Mouse (Mus musculus) myocyte (in vitro differentiated cells): ENCODE measurements around the gene Pcgf5. TPM values are rescaled to one million over a fixed set of nuclear protein-coding genes. Genes with fewer than 3 reads are reported as not detected.

ENCODE experiments used
- H3K27me3 ChIP-seq: one replicate; pipeline ENCODE4 v1.6.1; 2011; ENCODE audit not compliant: control insufficient read depth, insufficient read depth, insufficient read length
- H3K36me3 ChIP-seq: one replicate; pipeline ENCODE4 v1.6.1; 2011; ENCODE audit not compliant: control insufficient read depth, insufficient read depth
- H3K4me2 ChIP-seq: one replicate; pipeline ENCODE4 v1.6.1; 2011; ENCODE audit warnings: low read depth, control low read depth
- H3K4me3 ChIP-seq: one replicate; pipeline ENCODE4 v1.5.1; 2011; ENCODE audit warnings: mild to moderate bottlenecking, control low read depth, moderate library complexity
- H3K79me2 ChIP-seq: one replicate; pipeline ENCODE4 v1.6.1; 2011; ENCODE audit not compliant: control insufficient read depth, insufficient read depth
- H3ac ChIP-seq: one replicate; pipeline ENCODE4 v1.6.1; 2011; ENCODE audit not compliant: control insufficient read depth, insufficient read length
- CEBPB ChIP-seq: IDR thresholded peaks from 2 replicates; pipeline ENCODE4 v1.6.1; 2011; ENCODE audit warnings: mild to moderate bottlenecking, moderate library complexity; ENCODE audit not compliant: poor library complexity, insufficient read depth, severe bottlenecking
- E2F4 ChIP-seq: IDR thresholded peaks from one replicate; pipeline ENCODE4 v1.6.1; 2011; ENCODE audit warnings: mild to moderate bottlenecking, control low read depth, moderate library complexity; ENCODE audit not compliant: insufficient read depth
- MAX ChIP-seq: IDR thresholded peaks from one replicate; pipeline ENCODE4 v1.6.1; 2011; ENCODE audit warnings: low read depth, mild to moderate bottlenecking, control low read depth
- MYOD1 ChIP-seq, 3 experiments: IDR thresholded peaks; one replicate each; pipeline ENCODE4 v1.6.1; 2011; ENCODE audit warnings: control low read depth in 2 of 3, low read depth in 2 of 3, mild to moderate bottlenecking in 2 of 3, moderate library complexity in 1 of 3; ENCODE audit not compliant: insufficient read length in 2 of 3, control insufficient read depth in 1 of 3
- MYOG ChIP-seq, 3 experiments: IDR thresholded peaks; one replicate each; pipeline ENCODE4 v1.6.1; 2011; ENCODE audit warnings: control low read depth in 2 of 3, low read depth in 2 of 3, mild to moderate bottlenecking in 2 of 3; ENCODE audit not compliant: insufficient read length in 2 of 3, control insufficient read depth in 1 of 3, insufficient read depth in 1 of 3
- POLR2A ChIP-seq: IDR thresholded peaks from one replicate; pipeline ENCODE4 v1.6.1; 2011; ENCODE audit warnings: low read depth, mild to moderate bottlenecking, control low read depth, moderate library complexity; ENCODE audit not compliant: insufficient read length
- POLR2AphosphoS2 ChIP-seq: IDR thresholded peaks from one replicate; pipeline ENCODE4 v1.6.1; 2011; ENCODE audit warnings: low read depth, control low read depth; ENCODE audit not compliant: insufficient read length
- REST ChIP-seq: IDR thresholded peaks from one replicate; pipeline ENCODE4 v1.6.1; 2011; ENCODE audit warnings: mild to moderate bottlenecking, control low read depth, moderate library complexity; ENCODE audit not compliant: insufficient read depth, insufficient read length
- SRF ChIP-seq: IDR thresholded peaks from one replicate; pipeline ENCODE4 v1.6.1; 2011; ENCODE audit warnings: low read depth; ENCODE audit not compliant: control insufficient read depth, insufficient read length
- TCF12 ChIP-seq: IDR thresholded peaks from one replicate; pipeline ENCODE4 v1.6.1; 2011; ENCODE audit warnings: mild to moderate bottlenecking, control low read depth; ENCODE audit not compliant: poor library complexity, insufficient read depth, severe bottlenecking
- TCF3 ChIP-seq: IDR thresholded peaks from one replicate; pipeline ENCODE4 v1.6.1; 2011; ENCODE audit warnings: low read depth, control low read depth; ENCODE audit not compliant: insufficient read length
- USF1 ChIP-seq: IDR thresholded peaks from one replicate; pipeline ENCODE4 v1.6.1; 2011; ENCODE audit warnings: low read depth, mild to moderate bottlenecking, control low read depth, moderate library complexity
- polyA plus RNA-seq: library from polyadenylated mRNA; unstranded; fragments of >200 nt; fragmentation: generic; extraction: Trizol; gene quantifications from one replicate; pipeline ENCODE4 v1.2.1, GENCODE M21; 2012; ENCODE audit warnings: missing spikeins

Pcgf5 gene
- polyA plus RNA-seq, 1 experiment = 13.9 TPM

DNA sequence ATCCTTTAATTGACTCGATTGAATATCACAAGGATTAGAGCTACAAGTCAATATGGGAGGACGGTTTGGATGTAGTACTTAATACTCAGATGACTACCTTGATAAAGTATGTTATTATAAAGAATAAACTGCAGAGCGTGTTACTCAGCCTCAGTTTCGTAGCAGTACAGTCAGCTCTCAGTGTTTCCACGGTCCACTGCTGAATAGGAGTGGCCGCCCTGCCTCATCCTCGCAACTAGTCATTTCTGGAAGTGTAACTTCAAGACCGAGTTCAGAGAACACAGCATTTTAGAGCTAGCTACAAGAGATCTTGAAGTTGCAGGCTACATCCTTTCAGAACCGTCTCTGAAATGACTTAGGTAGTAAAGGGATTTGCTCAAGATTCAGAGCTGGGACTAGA is 2.8 kb downstream of the Pcgf5 start:
- H3K27me3 ChIP-seq = no peaks in the 10 kb centered on the region
- no peaks in the 10 kb centered on the region for H3K36me3 ChIP-seq
- no peak overlapping the region for H3ac ChIP-seq
- no peaks in the 10 kb centered on the region for H3K79me2 ChIP-seq
- no peak overlapping the region for H3K4me3 ChIP-seq
- no peak overlapping the region for H3K4me2 ChIP-seq
- TF ChIP-seq SRF = no peak

GRCm38 (mm10) chr19:36362541-36362940 is 14.4 kb downstream of the Pcgf5 start:
- no peak overlapping the region for H3ac ChIP-seq
- H3K4me2 ChIP-seq = no peak overlapping the region
- TF ChIP-seq POLR2A (no peak), TCF3 (no peak), USF1 (no peak), CEBPB (no peak), MAX (no peak), E2F4 (no peak), SRF (no peak), POLR2AphosphoS2 (no peak), REST (no peak), TCF12 (no peak), MYOG (IDR thresholded peaks at IDR 0.05; ENCODE audit: control insufficient read depth in 1 of 3, insufficient read depth in 1 of 3, insufficient read length in 2 of 3, low read depth in 2 of 3) (no peak), MYOD1 (IDR thresholded peaks at IDR 0.05; ENCODE audit: control insufficient read depth in 1 of 3, insufficient read length in 2 of 3, low read depth in 2 of 3) (no peak)
- H3K36me3 ChIP-seq = no peaks in the 10 kb centered on the region
- no peaks in the 10 kb centered on the region for H3K27me3 ChIP-seq
- no peaks in the 10 kb centered on the region for H3K79me2 ChIP-seq
- no peak overlapping the region for H3K4me3 ChIP-seq

DNA sequence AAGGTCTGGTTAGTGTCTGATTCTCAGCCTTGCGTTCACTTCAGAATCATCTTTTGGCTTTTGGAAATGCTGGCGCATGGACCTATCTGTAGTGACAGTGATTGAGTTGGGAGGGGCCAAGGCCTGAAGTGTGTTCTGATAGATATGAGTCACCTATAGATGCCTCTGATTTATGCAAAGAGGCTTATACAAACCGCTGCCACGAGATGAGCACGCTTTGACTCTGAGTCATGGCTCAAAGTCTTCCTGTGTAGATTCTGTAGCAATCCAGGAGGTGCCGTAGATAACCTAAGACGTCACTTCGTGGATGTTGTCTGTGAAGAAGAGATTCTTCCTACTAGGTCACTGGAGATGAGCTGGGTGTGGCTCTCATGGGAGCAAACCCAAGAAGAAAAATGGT is 16.6 kb downstream of the Pcgf5 start:
- no peaks in the 10 kb centered on the region for H3K79me2 ChIP-seq
- H3K4me3 ChIP-seq = no peak overlapping the region
- H3K27me3 ChIP-seq = no peaks in the 10 kb centered on the region
- no peak for TF ChIP-seq POLR2AphosphoS2
- no peak for TF ChIP-seq REST
- TF ChIP-seq TCF3 = no peak
- TF ChIP-seq E2F4 = no peak
- no peak for TF ChIP-seq CEBPB
- no peak for TF ChIP-seq MAX
- TF ChIP-seq POLR2A = no peak
- TF ChIP-seq USF1 = no peak
- no peak for TF ChIP-seq TCF12
- no peak for TF ChIP-seq MYOG (IDR thresholded peaks at IDR 0.05; ENCODE audit: control insufficient read depth in 1 of 3, insufficient read depth in 1 of 3, insufficient read length in 2 of 3, low read depth in 2 of 3)
- TF ChIP-seq MYOD1 (IDR thresholded peaks at IDR 0.05; ENCODE audit: control insufficient read depth in 1 of 3, insufficient read length in 2 of 3, low read depth in 2 of 3) = no peak
- TF ChIP-seq SRF = no peak
- H3K4me2 ChIP-seq = no peak overlapping the region
- no peak overlapping the region for H3ac ChIP-seq
- H3K36me3 ChIP-seq = no peaks in the 10 kb centered on the region

GRCm38 (mm10) chr19:36371478-36371877 is 23.4 kb downstream of the Pcgf5 start:
- Histone ChIP-seq H3K4me2 (no peak overlapping the region), H3K79me2 (no peaks in the 10 kb centered on the region), H3K27me3 (no peaks in the 10 kb centered on the region), H3K4me3 (no peak overlapping the region), H3ac (no peak overlapping the region), H3K36me3 (no peaks in the 10 kb centered on the region)
- TF ChIP-seq USF1 (no peak), POLR2A (no peak), E2F4 (no peak), TCF3 (no peak), MAX (no peak), SRF (no peak), MYOD1 (IDR thresholded peaks at IDR 0.05; ENCODE audit: control insufficient read depth in 1 of 3, insufficient read length in 2 of 3, low read depth in 2 of 3) (no peak)

DNA sequence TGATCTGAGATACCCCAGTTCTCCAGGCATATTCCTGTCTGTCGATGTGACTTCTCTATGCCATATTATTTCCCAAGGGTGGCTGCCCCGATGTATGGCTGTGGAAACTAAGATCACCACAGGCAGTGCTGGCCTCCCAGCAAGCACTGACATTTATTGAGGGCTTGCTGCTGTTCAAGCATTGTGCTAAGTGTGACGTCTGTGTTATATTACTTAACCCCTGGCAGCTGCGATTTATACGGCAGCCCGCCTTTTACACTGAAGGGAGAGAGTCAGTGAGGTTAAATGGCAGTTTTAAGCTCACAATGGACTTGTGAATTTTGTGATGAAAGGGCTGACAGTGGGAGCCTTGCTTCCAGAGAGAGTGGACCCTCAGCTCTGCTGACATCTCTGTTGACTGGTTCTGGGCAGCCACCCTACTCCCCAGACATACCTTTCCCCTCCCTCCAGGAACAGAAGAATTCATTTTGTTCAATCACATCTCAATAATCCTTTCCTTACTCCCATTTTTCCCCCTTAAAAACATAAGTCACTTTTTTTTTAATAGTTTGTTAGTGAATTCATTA is 25.0 kb downstream of the Pcgf5 start:
- no peak overlapping the region for H3K4me2 ChIP-seq
- H3K79me2 ChIP-seq = no peaks in the 10 kb centered on the region
- H3K36me3 ChIP-seq = no peaks in the 10 kb centered on the region
- no peaks in the 10 kb centered on the region for H3K27me3 ChIP-seq
- no peak overlapping the region for H3K4me3 ChIP-seq
- H3ac ChIP-seq = no peak overlapping the region
- no peak for TF ChIP-seq MYOG (IDR thresholded peaks at IDR 0.05; ENCODE audit: control insufficient read depth in 1 of 3, insufficient read depth in 1 of 3, insufficient read length in 2 of 3, low read depth in 2 of 3)
- no peak for TF ChIP-seq CEBPB
- no peak for TF ChIP-seq TCF12
- no peak for TF ChIP-seq POLR2AphosphoS2
- TF ChIP-seq E2F4 = no peak
- TF ChIP-seq MYOD1 (IDR thresholded peaks at IDR 0.05; ENCODE audit: control insufficient read depth in 1 of 3, insufficient read length in 2 of 3, low read depth in 2 of 3) = no peak
- TF ChIP-seq SRF = no peak
- no peak for TF ChIP-seq TCF3
- TF ChIP-seq REST = no peak
- TF ChIP-seq MAX = no peak
- no peak for TF ChIP-seq POLR2A
- no peak for TF ChIP-seq USF1
